Mouse (Mus musculus): Measurements from ENCODE around the gene Baz2b. TPM values are rescaled to one million over a fixed set of nuclear protein-coding genes. Genes with fewer than 3 reads are reported as not detected.

The Baz2b gene
- polyA plus RNA-seq, 1 experiment = 276 TPM

DNA sequence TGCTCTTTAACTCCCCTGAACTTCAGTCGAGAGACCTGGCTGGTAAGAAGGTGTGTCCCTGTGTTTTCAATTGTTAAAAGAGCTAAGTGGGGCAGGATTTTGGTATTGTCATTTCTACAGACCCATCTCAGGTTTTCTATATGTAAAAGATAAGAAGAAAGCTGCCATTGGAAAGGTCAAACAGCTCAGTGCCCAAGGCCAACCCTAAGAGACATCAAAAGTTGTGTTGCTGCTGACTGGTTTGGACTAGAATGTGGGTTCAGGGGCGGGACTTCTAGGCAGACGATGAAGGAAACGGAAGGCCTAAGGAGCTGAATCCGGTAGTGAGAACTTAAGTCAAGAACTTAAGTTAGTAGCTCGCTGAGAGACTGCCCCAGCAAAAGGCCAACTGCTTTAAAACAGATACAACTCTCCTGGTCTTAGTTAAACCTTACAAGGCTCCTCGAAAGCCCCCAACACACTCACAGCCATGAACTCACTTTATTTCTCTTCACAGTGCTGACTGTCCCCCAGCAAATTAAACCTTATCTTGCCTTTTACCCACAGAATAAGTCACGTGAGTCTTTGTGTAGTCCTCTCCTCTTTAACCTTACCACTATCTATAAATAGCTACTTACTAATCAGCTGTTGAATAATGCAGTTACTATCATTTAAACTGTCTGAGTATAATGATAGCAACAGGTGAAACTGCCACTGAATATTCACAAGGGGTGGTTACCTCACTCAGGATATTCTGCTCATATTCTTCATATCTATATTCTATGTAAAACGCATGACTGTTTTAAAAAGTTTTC, 158.8 kb downstream of the Baz2b start:
- Histone ChIP-seq H3K27ac (ENCODE audit: insufficient read depth, low read depth, low read length) (no peak overlapping the region), H3K4me1 (ENCODE audit: control insufficient read depth, insufficient read depth, low read length) (no peaks in the 10 kb centered on the region), H3K4me3 (ENCODE audit: insufficient read depth, low read depth, low read length) (no peak overlapping the region)
- no peak for TF ChIP-seq POLR2A (IDR thresholded peaks at IDR 0.05; ENCODE audit: insufficient read depth, low read depth, low read length)
- TF ChIP-seq CTCF (IDR thresholded peaks at IDR 0.05; ENCODE audit: insufficient read depth, low read depth, low read length) = no peak
- WGBS = 84% methylated on average over 9 of the region's 9 CpGs

DNA sequence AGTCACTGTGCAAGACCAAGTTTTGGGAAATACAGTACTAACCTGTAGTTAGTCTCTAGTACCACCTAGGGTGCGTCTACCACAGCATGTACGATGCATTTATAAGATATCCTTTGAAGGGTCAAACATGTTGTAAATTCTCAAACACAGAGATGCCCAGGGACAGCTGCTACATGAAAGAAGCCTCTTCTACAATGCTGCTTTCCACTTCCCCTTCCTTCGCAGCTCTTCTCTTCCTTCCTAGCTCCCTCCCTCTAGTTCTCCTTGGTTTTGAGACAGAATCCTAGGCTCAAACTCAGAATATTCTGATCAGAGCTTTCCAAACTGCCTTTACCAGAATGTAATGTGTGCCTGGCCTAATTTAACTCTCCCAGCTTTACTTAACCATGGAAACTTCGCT, 159.8 kb downstream of the Baz2b start:
- WGBS = 93% methylated on average over 4 of the region's 4 CpGs
- H3K4me1 ChIP-seq (ENCODE audit: control insufficient read depth, insufficient read depth, low read length) = no peaks in the 10 kb centered on the region
- no peak overlapping the region for H3K27ac ChIP-seq (ENCODE audit: insufficient read depth, low read depth, low read length)
- H3K4me3 ChIP-seq (ENCODE audit: insufficient read depth, low read depth, low read length) = no peak overlapping the region
- TF ChIP-seq POLR2A (IDR thresholded peaks at IDR 0.05; ENCODE audit: insufficient read depth, low read depth, low read length) (no peak), CTCF (IDR thresholded peaks at IDR 0.05; ENCODE audit: insufficient read depth, low read depth, low read length) (no peak)

DNA sequence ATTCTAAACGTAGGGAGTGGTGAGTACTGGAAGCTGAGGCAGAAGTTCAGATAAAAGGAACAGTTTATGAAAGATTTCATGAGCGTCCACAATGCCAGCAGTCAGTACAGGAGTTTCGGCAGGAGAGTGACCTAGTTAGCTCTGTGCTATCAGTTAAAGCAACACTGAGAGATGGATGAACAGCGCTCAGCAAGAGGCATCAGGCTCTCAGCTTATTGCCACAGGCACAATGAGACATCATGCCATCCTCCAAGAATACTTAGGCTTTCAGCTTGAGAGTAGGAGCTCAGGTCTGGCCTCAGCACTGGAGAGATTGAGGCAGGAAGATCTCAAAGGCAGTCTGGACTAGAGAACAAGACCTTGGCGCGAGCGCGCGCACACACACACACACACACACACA, 160.3 kb downstream of the Baz2b start:
- 92% methylated on average over 9 of the region's 9 CpGs for WGBS
- Histone ChIP-seq H3K27ac (ENCODE audit: insufficient read depth, low read depth, low read length) (no peak overlapping the region), H3K4me1 (ENCODE audit: control insufficient read depth, insufficient read depth, low read length) (no peaks in the 10 kb centered on the region), H3K4me3 (ENCODE audit: insufficient read depth, low read depth, low read length) (no peak overlapping the region)
- TF ChIP-seq POLR2A (IDR thresholded peaks at IDR 0.05; ENCODE audit: insufficient read depth, low read depth, low read length) = no peak
- TF ChIP-seq CTCF (IDR thresholded peaks at IDR 0.05; ENCODE audit: insufficient read depth, low read depth, low read length) = no peak

DNA sequence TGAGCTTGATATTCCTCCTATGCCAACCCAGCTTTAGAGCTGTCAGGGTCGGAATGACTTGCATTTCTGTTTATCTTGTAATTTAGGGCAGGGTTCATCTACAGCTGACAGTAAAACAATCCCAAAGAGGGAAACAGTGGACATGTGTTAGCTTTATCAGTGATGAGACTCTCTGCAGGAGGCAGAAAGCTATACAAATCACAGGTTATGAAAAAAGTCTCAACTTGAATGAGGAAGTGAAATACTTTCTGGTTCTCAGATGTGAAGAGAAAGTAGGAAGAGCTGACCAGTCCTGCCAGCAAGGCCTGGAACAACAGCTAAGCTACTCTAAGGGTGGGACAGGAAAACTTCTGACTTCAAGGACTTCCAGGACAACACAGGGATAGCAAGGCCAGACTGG, 163.6 kb downstream of the Baz2b start:
- WGBS = 85% methylated on average over 1 of the region's 1 CpGs
- no peak overlapping the region for H3K4me3 ChIP-seq (ENCODE audit: insufficient read depth, low read depth, low read length)
- H3K27ac ChIP-seq (ENCODE audit: insufficient read depth, low read depth, low read length) = no peak overlapping the region
- no peak for TF ChIP-seq CTCF (IDR thresholded peaks at IDR 0.05; ENCODE audit: insufficient read depth, low read depth, low read length)
- TF ChIP-seq POLR2A (IDR thresholded peaks at IDR 0.05; ENCODE audit: insufficient read depth, low read depth, low read length) = no peak
- H3K4me1 ChIP-seq (ENCODE audit: control insufficient read depth, insufficient read depth, low read length) = no peaks in the 10 kb centered on the region

DNA sequence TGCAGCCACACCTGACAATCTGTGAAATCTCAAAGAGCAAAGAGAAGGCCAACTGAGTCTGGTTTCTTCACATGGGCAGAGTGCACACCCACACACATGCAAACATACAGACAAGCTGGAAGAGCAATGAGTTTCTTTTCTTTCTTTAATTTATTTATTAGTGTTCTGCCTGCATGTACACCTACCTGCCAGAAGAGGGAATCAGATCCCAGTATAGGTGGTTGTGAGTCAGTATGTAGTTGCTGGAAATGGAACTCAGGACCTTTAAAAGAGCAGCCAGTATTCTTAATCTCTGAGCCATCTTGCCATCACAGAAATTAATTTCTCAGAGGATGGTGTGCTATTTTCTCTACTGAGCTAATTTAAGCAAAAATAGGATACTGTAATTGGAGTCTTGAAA, 164.7 kb downstream of the Baz2b start:
- TF ChIP-seq POLR2A (IDR thresholded peaks at IDR 0.05; ENCODE audit: insufficient read depth, low read depth, low read length) (no peak), CTCF (IDR thresholded peaks at IDR 0.05; ENCODE audit: insufficient read depth, low read depth, low read length) (no peak)

DNA sequence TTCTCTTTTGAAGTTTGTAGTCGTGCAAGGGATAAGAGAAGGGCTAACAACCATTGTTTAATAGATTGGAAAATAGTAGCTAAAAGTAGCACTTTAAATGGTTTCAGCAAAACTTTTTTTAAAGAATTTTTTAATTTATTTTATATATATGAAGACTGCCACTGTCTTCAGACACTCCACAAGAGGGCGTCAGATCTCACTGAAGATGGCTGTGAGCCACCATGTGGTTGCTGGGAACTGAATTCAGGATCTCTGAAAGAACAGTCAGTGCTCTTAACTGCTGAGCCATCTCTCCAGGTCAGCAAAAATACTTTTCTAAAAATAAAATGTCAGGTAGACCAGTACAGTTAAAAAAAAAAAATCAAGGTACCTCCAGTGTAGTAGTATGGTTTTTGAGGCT, 165.1 kb downstream of the Baz2b start:
- 83% methylated on average over 2 of the region's 2 CpGs for WGBS

More for the DNA sequence above, 164.7 kb downstream of the Baz2b start:
- H3K4me3 ChIP-seq (ENCODE audit: insufficient read depth, low read depth, low read length) = no peak overlapping the region
- H3K27ac ChIP-seq (ENCODE audit: insufficient read depth, low read depth, low read length) = no peak overlapping the region
- no peaks in the 10 kb centered on the region for H3K4me1 ChIP-seq (ENCODE audit: control insufficient read depth, insufficient read depth, low read length)

DNA sequence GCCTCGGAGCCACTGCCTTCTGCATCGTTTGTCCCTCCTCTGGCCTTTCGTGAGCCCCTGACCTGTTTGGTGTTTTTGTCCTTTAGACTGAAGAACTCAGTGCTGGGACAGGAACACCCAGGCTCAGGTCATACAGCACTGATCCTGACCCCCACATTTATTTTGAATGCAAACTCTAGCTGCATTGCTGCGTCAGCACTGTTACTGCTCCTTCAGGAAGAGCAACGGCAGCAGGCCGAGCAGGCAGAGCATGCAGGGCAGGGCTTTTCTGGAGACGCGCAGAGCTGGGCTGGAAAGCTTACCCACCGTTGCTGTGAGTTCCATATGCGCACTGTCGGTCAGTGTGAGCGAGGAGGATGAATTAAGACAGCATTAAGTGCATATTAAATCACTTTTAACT, 166.9 kb downstream of the Baz2b start:
- H3K4me3 ChIP-seq (ENCODE audit: insufficient read depth, low read depth, low read length) = no peak overlapping the region
- 76% methylated on average over 12 of the region's 12 CpGs for WGBS
- TF ChIP-seq CTCF (IDR thresholded peaks at IDR 0.05; ENCODE audit: insufficient read depth, low read depth, low read length) (no peak), POLR2A (IDR thresholded peaks at IDR 0.05; ENCODE audit: insufficient read depth, low read depth, low read length) (no peak)
- H3K4me1 ChIP-seq (ENCODE audit: control insufficient read depth, insufficient read depth, low read length) = no peaks in the 10 kb centered on the region
- H3K27ac ChIP-seq (ENCODE audit: insufficient read depth, low read depth, low read length) = no peak overlapping the region

More for the DNA sequence above, 165.1 kb downstream of the Baz2b start:
- no peak overlapping the region for H3K27ac ChIP-seq (ENCODE audit: insufficient read depth, low read depth, low read length)
- no peak overlapping the region for H3K4me3 ChIP-seq (ENCODE audit: insufficient read depth, low read depth, low read length)
- H3K4me1 ChIP-seq (ENCODE audit: control insufficient read depth, insufficient read depth, low read length) = no peaks in the 10 kb centered on the region
- TF ChIP-seq POLR2A (IDR thresholded peaks at IDR 0.05; ENCODE audit: insufficient read depth, low read depth, low read length) (no peak), CTCF (IDR thresholded peaks at IDR 0.05; ENCODE audit: insufficient read depth, low read depth, low read length) (no peak)

DNA sequence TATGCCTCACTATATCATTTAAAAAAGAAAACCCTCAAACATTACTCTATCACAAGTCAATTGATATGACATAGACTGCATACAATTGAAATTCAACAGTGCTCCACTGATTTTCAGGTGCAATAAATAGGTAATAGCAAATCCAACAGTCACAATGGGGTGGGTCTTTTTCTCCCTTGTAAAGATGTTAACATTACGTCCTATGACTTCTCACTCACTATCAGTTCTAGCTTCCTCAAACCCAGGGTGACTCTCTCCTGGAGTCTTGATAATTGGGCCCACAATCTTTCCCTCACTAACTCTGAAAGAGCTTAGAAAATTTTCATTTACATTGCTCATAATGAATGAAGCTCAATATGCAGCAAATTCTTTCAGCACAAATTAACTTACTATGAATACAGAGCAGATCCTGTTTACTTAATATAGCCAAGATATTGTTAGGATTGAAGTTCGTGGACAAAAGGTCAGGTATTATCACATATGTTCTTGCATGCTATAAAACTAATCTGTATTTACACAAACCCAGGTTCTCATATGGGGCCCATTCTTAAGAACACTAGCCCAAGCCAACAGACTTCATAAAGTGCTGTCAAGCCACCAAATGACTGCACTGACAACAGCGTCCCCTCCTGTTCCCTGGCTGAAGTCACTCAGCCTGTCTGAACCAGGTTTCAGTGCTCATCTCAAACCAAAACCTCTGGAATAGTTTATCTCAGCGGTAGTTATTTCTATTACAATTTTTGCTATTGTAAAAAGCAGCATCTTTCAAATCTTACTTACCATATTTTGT, 168.0 kb downstream of the Baz2b start:
- WGBS = 93% methylated on average over 4 of the region's 4 CpGs
- TF ChIP-seq POLR2A (IDR thresholded peaks at IDR 0.05; ENCODE audit: insufficient read depth, low read depth, low read length) (no peak), CTCF (IDR thresholded peaks at IDR 0.05; ENCODE audit: insufficient read depth, low read depth, low read length) (no peak)
- Histone ChIP-seq H3K4me3 (ENCODE audit: insufficient read depth, low read depth, low read length) (no peak overlapping the region), H3K27ac (ENCODE audit: insufficient read depth, low read depth, low read length) (no peak overlapping the region), H3K4me1 (ENCODE audit: control insufficient read depth, insufficient read depth, low read length) (no peaks in the 10 kb centered on the region)

DNA sequence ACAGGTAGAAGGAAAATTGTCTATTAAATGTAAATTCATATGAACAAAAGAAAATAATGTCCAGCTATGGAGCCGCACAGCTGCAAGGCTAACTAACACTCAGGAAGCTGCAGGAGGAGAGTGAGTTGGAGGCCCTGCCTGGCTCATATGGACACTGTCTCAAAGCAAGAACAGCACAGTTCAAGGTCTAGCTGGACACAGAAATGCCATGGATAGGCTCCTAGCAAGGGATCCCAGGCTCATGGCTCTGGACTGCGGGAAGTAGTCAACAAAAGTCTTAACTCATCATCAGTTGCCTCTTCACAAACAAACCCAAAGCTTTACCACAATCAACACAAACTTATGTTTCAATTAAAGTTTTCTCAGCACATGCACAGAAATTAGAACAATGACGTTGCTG, 169.5 kb downstream of the Baz2b start:
- no peak overlapping the region for H3K4me3 ChIP-seq (ENCODE audit: insufficient read depth, low read depth, low read length)
- no peak overlapping the region for H3K27ac ChIP-seq (ENCODE audit: insufficient read depth, low read depth, low read length)
- TF ChIP-seq POLR2A (IDR thresholded peaks at IDR 0.05; ENCODE audit: insufficient read depth, low read depth, low read length) = no peak
- TF ChIP-seq CTCF (IDR thresholded peaks at IDR 0.05; ENCODE audit: insufficient read depth, low read depth, low read length) = no peak
- 96% methylated on average over 3 of the region's 3 CpGs for WGBS
- no peaks in the 10 kb centered on the region for H3K4me1 ChIP-seq (ENCODE audit: control insufficient read depth, insufficient read depth, low read length)
